Mouse (Mus musculus) right cerebral cortex, adult 18-20 months (tissue): ENCODE data around the gene Mapk8ip1.

ENCODE experiments used
- DNase-seq: peaks from one replicate; pipeline ENCODE4 v3.0.0; 2022; ENCODE audit warnings: mixed read lengths

The Mapk8ip1 gene

GRCm38 (mm10) chr2:92401091-92401561 lies at the start of gene Mapk8ip1:
Mapk8ip1 (minus strand) TSS chr2:92401263.
- no peak for DNase-seq

- no peak for DNase-seq
Observed at GRCm38 (mm10) chr2:92447121-92447740, 46.2 kb upstream of the Mapk8ip1 start.

- no peak for DNase-seq
Observed at GRCm38 (mm10) chr2:92446656-92447055, 45.6 kb upstream of the Mapk8ip1 start.

GRCm38 (mm10) chr2:92445890-92446289 lies 44.8 kb upstream of the Mapk8ip1 start:
- DNase-seq, result no peak

- no peak for DNase-seq
Observed at GRCm38 (mm10) chr2:92444376-92444775, 43.3 kb upstream of the Mapk8ip1 start.

- DNase-seq, result no peak
Observed at GRCm38 (mm10) chr2:92443313-92443712, 42.2 kb upstream of the Mapk8ip1 start.

GRCm38 (mm10) chr2:92442419-92443001 lies 41.4 kb upstream of the Mapk8ip1 start:
- DNase-seq, result peak; percentile 85

GRCm38 (mm10) chr2:92440432-92440831 lies 39.4 kb upstream of the Mapk8ip1 start:
- DNase-seq, result no peak

GRCm38 (mm10) chr2:92438567-92438966 lies 37.5 kb upstream of the Mapk8ip1 start:
- peak; percentile 74 for DNase-seq

GRCm38 (mm10) chr2:92437875-92438274 lies 36.8 kb upstream of the Mapk8ip1 start:
- peak; percentile 83 for DNase-seq

- DNase-seq, result no peak
Observed at GRCm38 (mm10) chr2:92437366-92437765, 36.3 kb upstream of the Mapk8ip1 start.

- DNase-seq, result no peak
Observed at GRCm38 (mm10) chr2:92435023-92435422, 34.0 kb upstream of the Mapk8ip1 start.

GRCm38 (mm10) chr2:92434375-92434745 lies 33.3 kb upstream of the Mapk8ip1 start:
- DNase-seq, result no peak

- peak; percentile 99 for DNase-seq
Observed at GRCm38 (mm10) chr2:92433578-92434374, 32.7 kb upstream of the Mapk8ip1 start, which contains the start of gene Cry2. Cry2 (minus strand) TSS chr2:92434043.

- DNase-seq, result no peak
Observed at GRCm38 (mm10) chr2:92432299-92433295, 31.5 kb upstream of the Mapk8ip1 start.

- no peak for DNase-seq
Observed at GRCm38 (mm10) chr2:92431611-92432179, 30.6 kb upstream of the Mapk8ip1 start.

GRCm38 (mm10) chr2:92430723-92431541 lies 29.9 kb upstream of the Mapk8ip1 start:
- DNase-seq, result peak; percentile 83

- no peak for DNase-seq
Observed at GRCm38 (mm10) chr2:92430089-92430488, 29.0 kb upstream of the Mapk8ip1 start.

GRCm38 (mm10) chr2:92427882-92428281 lies 26.8 kb upstream of the Mapk8ip1 start:
- peak; percentile 88 for DNase-seq

- no peak for DNase-seq
Observed at GRCm38 (mm10) chr2:92426426-92426825, 25.4 kb upstream of the Mapk8ip1 start.

GRCm38 (mm10) chr2:92425366-92425765 lies 24.3 kb upstream of the Mapk8ip1 start:
- no peak for DNase-seq
